Mouse (Mus musculus): ENCODE data around the gene Slc4a2.

DNA sequence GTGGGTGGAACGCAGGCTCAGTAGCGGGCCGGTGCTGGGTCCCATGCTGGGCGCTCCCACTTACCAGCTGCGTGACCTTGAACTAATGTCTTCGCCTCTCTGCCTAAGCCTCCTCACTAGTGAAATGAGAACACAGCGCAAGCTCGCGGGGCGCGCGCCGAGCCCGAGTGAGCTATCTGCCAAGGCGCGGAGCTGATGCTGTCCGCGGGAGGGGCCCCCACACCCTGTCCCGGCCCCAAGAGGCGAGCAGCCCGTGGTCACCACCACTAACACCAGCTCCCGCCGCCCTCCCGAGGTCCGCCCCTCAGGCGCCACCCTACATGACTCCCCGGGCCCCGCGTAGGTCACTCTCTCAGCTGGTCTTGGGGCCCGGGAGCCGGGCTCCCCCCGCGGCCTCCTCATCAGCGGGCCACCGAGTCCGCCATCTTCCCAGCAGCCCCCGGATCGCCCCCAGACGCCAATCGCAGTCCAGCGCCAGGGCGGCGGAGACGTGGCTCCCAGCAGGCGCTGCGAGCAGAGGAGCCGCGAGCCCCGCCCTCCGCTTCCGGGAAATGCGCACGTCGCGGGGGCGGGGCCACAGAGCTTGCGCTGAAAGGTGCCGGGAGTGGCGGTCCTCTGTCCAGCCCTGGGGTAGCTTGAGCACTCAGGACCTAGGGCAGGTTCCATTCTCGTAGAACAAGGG is 21.2 kb downstream of the Slc4a2 start, which contains the start of gene Fastk:
- TF ChIP-seq MYOD1 (IDR thresholded peaks at IDR 0.05; ENCODE audit: control insufficient read depth in 1 of 3, insufficient read length in 2 of 3, low read depth in 2 of 3) (peak in 1 of 3 experiments; percentile 18), POLR2A (IDR thresholded peaks at IDR 0.05; ENCODE audit: insufficient read length, low read depth) (peak; percentile 78), E2F4 (IDR thresholded peaks at IDR 0.05; ENCODE audit: insufficient read depth) (peak; percentile 2)

Data from myocyte (in vitro differentiated cells).